Mouse (Mus musculus) cortical plate, adult 2 months (tissue): Measurements from ENCODE around the gene Sec22b.

Experiments used
- CTCF ChIP-seq: fragments of 200-500 bp; IDR thresholded peaks from 2 replicates; pipeline ENCODE4 v1.5.1; 2011; ENCODE audit warnings: mild to moderate bottlenecking, control low read depth, low read length; ENCODE audit not compliant: insufficient read depth; ENCODE audit errors: extremely low read depth
- POLR2A ChIP-seq: fragments of 200-500 bp; IDR thresholded peaks from 2 replicates; pipeline ENCODE4 v1.6.1; 2011; ENCODE audit warnings: mild to moderate bottlenecking, low read length, control low read depth; ENCODE audit not compliant: insufficient read depth; ENCODE audit errors: extremely low read depth

GRCm38 (mm10) chr3:97968191-97968590 lies 67.2 kb downstream of the Sec22b start:
- TF ChIP-seq CTCF (no peak), POLR2A (no peak)
